Mouse (Mus musculus): ENCODE data around the gene Slc6a6. TPM values are rescaled to one million over a fixed set of nuclear protein-coding genes. Genes with fewer than 3 reads are reported as not detected.

The Slc6a6 gene
- polyA plus RNA-seq, 1 experiment from 2014 or later: 51.7 TPM

GRCm38 (mm10) chr6:91712855-91713331 is 29.0 kb downstream of the Slc6a6 start:
- peak; percentile 77 for ATAC-seq (ENCODE audit: low read depth)
- Histone ChIP-seq H3K4me1 (replicated peaks; ENCODE audit: control insufficient read depth, insufficient read depth, low read length) (peaks cover 18% of the 10 kb centered on the region), H3K27me3 (ENCODE audit: control insufficient read depth, insufficient read depth, low read depth, low read length) (no peaks in the 10 kb centered on the region), H3K9ac (ENCODE audit: low read length) (0 out of 2 replicates have a peak overlapping the region, but pooled peaks have one; percentile 36), H3K27ac (ENCODE audit: low read length) (peak overlapping the region; percentile 58), H3K36me3 (ENCODE audit: control insufficient read depth, insufficient read depth, low read length) (peaks cover 8% of the 10 kb centered on the region), H3K9me3 (ENCODE audit: control insufficient read depth, low read length) (no peaks in the 10 kb centered on the region), H3K4me3 (ENCODE audit: low read length) (no peak overlapping the region), H3K4me2 (ENCODE audit: low read depth, low read length) (0 out of 2 replicates have a peak overlapping the region, but pooled peaks have one; percentile 1)
- WGBS: 6% methylated on average over 10 of the region's 10 CpGs

DNA sequence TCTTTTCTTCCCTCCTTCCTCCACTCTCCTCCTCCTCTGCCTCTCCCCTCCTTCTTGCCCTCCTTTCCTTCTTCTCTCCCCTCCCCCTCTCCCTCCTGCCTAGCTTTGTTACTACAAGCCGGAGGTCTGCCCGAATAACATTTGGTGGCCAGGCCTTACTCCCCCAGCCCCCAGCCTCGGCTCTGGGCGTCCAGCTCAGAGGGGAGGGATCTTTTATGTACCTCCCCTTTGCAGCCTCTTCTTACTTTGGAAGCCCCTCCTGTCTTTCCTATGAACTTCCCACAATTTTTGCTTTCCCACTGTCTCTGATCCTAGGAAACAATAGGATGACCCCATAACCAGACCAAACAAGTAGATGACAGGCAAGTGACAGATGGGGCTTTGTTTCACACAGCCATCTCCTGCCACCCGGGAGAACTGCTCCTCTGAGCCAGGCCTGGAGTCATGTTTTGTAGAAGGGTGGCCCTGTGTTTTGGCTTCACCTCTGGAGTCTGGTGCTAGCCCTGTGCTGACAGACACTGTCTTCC is 29.6 kb downstream of the Slc6a6 start:
- Histone ChIP-seq H3K27me3 (ENCODE audit: control insufficient read depth, insufficient read depth, low read depth, low read length) (no peaks in the 10 kb centered on the region), H3K9ac (ENCODE audit: low read length) (peak overlapping the region; percentile 5; the same call in 1 of the 2 replicates), H3K27ac (ENCODE audit: low read length) (peak overlapping the region; percentile 58), H3K9me3 (ENCODE audit: control insufficient read depth, low read length) (no peaks in the 10 kb centered on the region), H3K36me3 (ENCODE audit: control insufficient read depth, insufficient read depth, low read length) (peaks cover 5% of the 10 kb centered on the region), H3K4me2 (ENCODE audit: low read depth, low read length) (0 out of 2 replicates have a peak overlapping the region, but pooled peaks have one; percentile 1), H3K4me3 (ENCODE audit: low read length) (no peak overlapping the region), H3K4me1 (replicated peaks; ENCODE audit: control insufficient read depth, insufficient read depth, low read length) (peaks cover 18% of the 10 kb centered on the region)
- WGBS: 13% methylated on average over 5 of the region's 5 CpGs
- ATAC-seq (ENCODE audit: low read depth): peak; percentile 10; the same call in 1 of the 2 replicates

GRCm38 (mm10) chr6:91715023-91715422 is 31.2 kb downstream of the Slc6a6 start:
- Histone ChIP-seq H3K27me3 (ENCODE audit: control insufficient read depth, insufficient read depth, low read depth, low read length) (no peaks in the 10 kb centered on the region), H3K9me3 (ENCODE audit: control insufficient read depth, low read length) (no peaks in the 10 kb centered on the region), H3K36me3 (ENCODE audit: control insufficient read depth, insufficient read depth, low read length) (no peaks in the 10 kb centered on the region), H3K27ac (ENCODE audit: low read length) (0 out of 2 replicates have a peak overlapping the region, but pooled peaks have one; percentile 2), H3K9ac (ENCODE audit: low read length) (no peak overlapping the region), H3K4me2 (ENCODE audit: low read depth, low read length) (no peak overlapping the region), H3K4me1 (replicated peaks; ENCODE audit: control insufficient read depth, insufficient read depth, low read length) (peaks cover 29% of the 10 kb centered on the region), H3K4me3 (ENCODE audit: low read length) (no peak overlapping the region)
- 72% methylated on average over 8 of the region's 8 CpGs for WGBS
- ATAC-seq (ENCODE audit: low read depth): no peak

DNA sequence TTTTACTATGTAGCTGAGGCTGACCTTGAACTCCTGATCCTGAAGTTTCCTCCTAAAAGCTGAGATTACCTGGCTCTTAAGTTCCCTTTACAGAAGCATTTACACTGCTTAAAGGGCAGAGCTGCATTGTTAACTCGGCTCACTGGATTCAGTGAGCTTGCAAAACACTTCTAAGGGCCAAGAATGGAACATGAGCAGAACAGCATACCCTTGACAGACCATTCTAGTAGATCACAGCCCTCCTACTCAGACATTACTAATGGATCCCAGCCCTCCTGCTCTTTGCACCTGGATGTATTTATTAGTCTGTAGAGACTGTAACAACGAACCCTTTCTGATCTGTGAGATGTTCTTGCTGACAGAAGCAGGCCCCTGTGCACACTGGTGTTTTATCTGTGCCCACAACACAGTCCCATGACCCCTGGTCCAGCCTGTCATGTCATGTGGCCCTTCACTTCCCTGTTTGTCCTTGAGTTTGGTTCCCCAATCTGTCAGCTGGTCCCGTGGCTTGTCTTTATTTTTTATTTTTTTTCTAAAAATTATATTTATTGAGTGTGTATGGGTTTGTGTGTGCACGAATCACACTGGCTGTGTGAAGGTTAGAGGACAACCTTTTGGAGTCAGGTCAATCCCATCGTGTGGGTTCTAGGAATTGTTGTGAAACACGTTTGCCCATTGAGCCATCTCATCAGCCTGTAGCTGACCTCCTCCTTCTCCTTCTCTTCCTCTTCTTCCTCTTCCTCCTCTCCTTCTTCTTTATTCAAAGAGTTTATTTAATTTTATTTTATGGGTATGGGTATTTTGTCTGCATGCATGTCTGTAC is 32.3 kb downstream of the Slc6a6 start:
- no peaks in the 10 kb centered on the region for H3K27me3 ChIP-seq (ENCODE audit: control insufficient read depth, insufficient read depth, low read depth, low read length)
- H3K4me1 ChIP-seq (replicated peaks; ENCODE audit: control insufficient read depth, insufficient read depth, low read length): peaks cover 37% of the 10 kb centered on the region
- 60% methylated on average over 6 of the region's 6 CpGs for WGBS
- H3K4me2 ChIP-seq (ENCODE audit: low read depth, low read length): no peak overlapping the region
- no peak overlapping the region for H3K27ac ChIP-seq (ENCODE audit: low read length)
- H3K36me3 ChIP-seq (ENCODE audit: control insufficient read depth, insufficient read depth, low read length): no peaks in the 10 kb centered on the region
- no peak for ATAC-seq (ENCODE audit: low read depth)
- H3K9me3 ChIP-seq (ENCODE audit: control insufficient read depth, low read length): no peaks in the 10 kb centered on the region
- H3K9ac ChIP-seq (ENCODE audit: low read length): no peak overlapping the region
- H3K4me3 ChIP-seq (ENCODE audit: low read length): no peak overlapping the region

DNA sequence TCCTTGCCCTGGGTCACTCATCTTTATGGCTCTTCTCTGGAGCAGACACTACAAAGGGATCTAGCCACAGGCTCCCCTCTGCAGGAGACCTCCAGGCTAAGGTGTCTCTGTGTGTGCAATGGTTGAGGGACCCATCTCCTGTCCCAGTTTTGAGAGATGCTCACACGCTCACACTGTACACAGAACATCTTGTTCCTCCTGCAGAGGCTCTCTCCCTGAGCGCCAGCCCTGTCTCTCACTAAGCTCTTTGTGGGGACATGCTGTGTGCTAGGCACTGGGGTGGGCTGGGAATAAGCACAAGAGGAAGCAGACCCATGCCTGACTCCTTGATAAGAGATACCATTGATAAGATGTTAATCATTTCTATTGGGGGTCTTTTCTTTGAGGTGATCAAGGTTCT is 34.2 kb downstream of the Slc6a6 start:
- Histone ChIP-seq H3K36me3 (ENCODE audit: control insufficient read depth, insufficient read depth, low read length) (no peaks in the 10 kb centered on the region; the same call in none of the 2 replicates), H3K4me3 (ENCODE audit: low read length) (no peak overlapping the region), H3K4me2 (ENCODE audit: low read depth, low read length) (no peak overlapping the region), H3K27me3 (ENCODE audit: control insufficient read depth, insufficient read depth, low read depth, low read length) (no peaks in the 10 kb centered on the region), H3K4me1 (replicated peaks; ENCODE audit: control insufficient read depth, insufficient read depth, low read length) (peaks cover 25% of the 10 kb centered on the region), H3K27ac (ENCODE audit: low read length) (no peak overlapping the region), H3K9ac (ENCODE audit: low read length) (no peak overlapping the region), H3K9me3 (ENCODE audit: control insufficient read depth, low read length) (no peaks in the 10 kb centered on the region)
- 83% methylated on average over 2 of the region's 2 CpGs for WGBS
- ATAC-seq (ENCODE audit: low read depth): no peak

- Histone ChIP-seq H3K9ac (ENCODE audit: low read length) (no peak overlapping the region), H3K36me3 (ENCODE audit: control insufficient read depth, insufficient read depth, low read length) (peaks cover 4% of the 10 kb centered on the region), H3K27ac (ENCODE audit: low read length) (no peak overlapping the region), H3K4me3 (ENCODE audit: low read length) (no peak overlapping the region), H3K4me1 (replicated peaks; ENCODE audit: control insufficient read depth, insufficient read depth, low read length) (peaks cover 19% of the 10 kb centered on the region), H3K9me3 (ENCODE audit: control insufficient read depth, low read length) (no peaks in the 10 kb centered on the region), H3K4me2 (ENCODE audit: low read depth, low read length) (no peak overlapping the region), H3K27me3 (ENCODE audit: control insufficient read depth, insufficient read depth, low read depth, low read length) (no peaks in the 10 kb centered on the region)
- 68% methylated on average over 3 of the region's 3 CpGs for WGBS
- no peak for ATAC-seq (ENCODE audit: low read depth)
These were observed 34.8 kb downstream of the Slc6a6 start for GRCm38 (mm10) chr6:91718603-91719002.

- Histone ChIP-seq H3K9ac (ENCODE audit: low read length) (0 out of 2 replicates have a peak overlapping the region, but pooled peaks have one; percentile 17), H3K36me3 (ENCODE audit: control insufficient read depth, insufficient read depth, low read length) (peaks cover 10% of the 10 kb centered on the region), H3K27ac (ENCODE audit: low read length) (no peak overlapping the region; the same call in 1 of the 2 replicates), H3K9me3 (ENCODE audit: control insufficient read depth, low read length) (no peaks in the 10 kb centered on the region), H3K4me1 (replicated peaks; ENCODE audit: control insufficient read depth, insufficient read depth, low read length) (peaks cover 19% of the 10 kb centered on the region), H3K4me3 (ENCODE audit: low read length) (no peak overlapping the region), H3K27me3 (ENCODE audit: control insufficient read depth, insufficient read depth, low read depth, low read length) (no peaks in the 10 kb centered on the region), H3K4me2 (ENCODE audit: low read depth, low read length) (no peak overlapping the region)
- 64% methylated on average over 6 of the region's 6 CpGs for WGBS
- peak; percentile 34; the same call in 1 of the 2 replicates for ATAC-seq (ENCODE audit: low read depth)
These were observed 35.3 kb downstream of the Slc6a6 start for GRCm38 (mm10) chr6:91719042-91719747.

DNA sequence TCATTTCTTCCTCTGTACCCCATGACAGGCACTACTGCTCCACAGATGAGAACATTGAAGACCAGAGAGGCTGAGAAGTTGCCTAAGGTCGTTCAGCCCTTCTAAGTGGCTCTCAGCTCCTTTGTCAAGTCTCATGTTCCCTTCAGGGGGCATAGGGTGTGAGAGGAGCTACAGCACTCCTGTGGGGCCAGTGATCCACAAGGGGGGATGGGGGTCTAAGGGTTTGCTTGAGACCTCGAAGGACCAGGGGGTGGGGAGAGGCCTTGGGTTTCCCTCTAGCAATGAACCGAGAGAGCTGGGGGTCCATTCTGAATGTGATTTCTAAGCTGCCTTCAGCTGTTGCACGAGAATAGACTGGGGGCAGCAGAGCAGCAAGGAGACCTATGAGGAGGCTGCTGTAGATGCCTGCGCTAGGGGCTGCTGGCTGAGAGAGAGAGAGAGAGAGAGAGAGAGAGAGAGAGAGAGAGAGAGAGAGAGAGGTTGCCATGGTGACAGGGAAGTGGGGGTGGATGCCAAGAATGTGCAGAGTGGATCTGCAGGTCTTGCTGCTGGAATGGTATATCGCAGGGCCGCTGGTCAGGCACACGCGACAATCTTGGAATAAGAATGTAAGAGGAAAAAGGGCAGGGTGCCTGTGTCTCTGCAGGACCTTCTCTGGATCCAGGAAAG is 36.1 kb downstream of the Slc6a6 start:
- H3K4me1 ChIP-seq (replicated peaks; ENCODE audit: control insufficient read depth, insufficient read depth, low read length): peaks cover 19% of the 10 kb centered on the region
- no peaks in the 10 kb centered on the region for H3K9me3 ChIP-seq (ENCODE audit: control insufficient read depth, low read length)
- H3K36me3 ChIP-seq (ENCODE audit: control insufficient read depth, insufficient read depth, low read length): peaks cover 14% of the 10 kb centered on the region
- H3K4me2 ChIP-seq (ENCODE audit: low read depth, low read length): no peak overlapping the region
- H3K27ac ChIP-seq (ENCODE audit: low read length): peak overlapping the region; percentile 58
- H3K4me3 ChIP-seq (ENCODE audit: low read length): no peak overlapping the region
- WGBS: 12% methylated on average over 9 of the region's 9 CpGs
- peak; percentile 68 for ATAC-seq (ENCODE audit: low read depth)
- no peaks in the 10 kb centered on the region for H3K27me3 ChIP-seq (ENCODE audit: control insufficient read depth, insufficient read depth, low read depth, low read length)
- 0 out of 2 replicates have a peak overlapping the region, but pooled peaks have one; percentile 17 for H3K9ac ChIP-seq (ENCODE audit: low read length)
